Mouse (Mus musculus) megakaryocyte, embryonic 14.5 days (primary cell): ENCODE measurements around the gene Fstl1.

ENCODE experiments used
- FLI1 ChIP-seq: IDR thresholded peaks from 2 replicates; pipeline ENCODE4 v1.6.1; 2012; ENCODE audit warnings: low read length, inconsistent platforms, mixed read lengths
- GATA1 ChIP-seq: IDR thresholded peaks from 3 replicates; pipeline ENCODE4 v1.6.1; 2012; ENCODE audit warnings: mixed read lengths, low read length, inconsistent platforms, borderline replicate concordance

DNA sequence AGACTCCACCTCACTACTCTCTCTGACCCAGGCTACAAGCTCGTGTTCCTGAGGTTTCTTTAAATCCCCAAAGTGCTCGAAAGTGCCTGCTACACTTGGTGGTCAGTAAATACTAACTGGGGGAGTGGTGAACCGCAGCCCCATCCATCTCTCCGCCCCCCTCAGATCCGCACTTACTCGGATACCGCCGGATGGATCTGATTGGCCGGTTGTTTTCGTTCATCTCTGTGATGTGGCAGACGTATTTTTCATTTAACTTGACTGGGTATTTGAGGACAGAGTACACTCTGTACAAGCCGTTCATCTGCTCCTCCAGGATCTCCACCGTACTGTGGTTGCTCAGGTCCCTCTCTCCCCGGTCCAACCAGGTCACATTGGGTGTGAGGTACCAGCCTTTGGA is 77.4 kb downstream of the Fstl1 start:
- TF ChIP-seq GATA1 (no peak), FLI1 (no peak)
